30 mouse cellular contexts compared by ENCODE assay signal in the genomic region with DNA sequence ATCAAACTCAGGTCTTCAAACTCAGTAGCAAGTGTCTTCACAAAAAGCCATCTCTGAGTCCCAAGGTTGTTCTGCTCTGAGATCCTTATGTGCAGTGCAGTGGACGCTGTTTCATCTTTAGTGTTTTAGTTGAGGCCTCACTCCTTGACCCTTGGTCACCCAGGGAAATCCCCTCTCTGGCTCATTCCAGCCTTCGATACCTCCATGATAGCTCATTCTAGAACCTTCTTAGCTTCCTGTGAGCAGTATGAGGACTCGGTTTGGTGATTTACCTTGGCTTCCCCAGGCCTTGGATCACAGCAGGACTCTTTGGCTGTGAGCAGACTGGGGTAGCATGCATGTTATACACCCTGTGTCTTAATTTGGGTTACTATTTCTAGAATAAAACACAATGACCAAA. TPM values are rescaled to one million over a fixed set of nuclear protein-coding genes. Genes with fewer than 3 reads are reported as not detected.
"Had no signal": no experiment of that assay in that cellular context is flagged by ENCODE, and none has a peak within 500 bp of the region (broad histone marks: within the 10 kb centered on the region; RNA-seq: fewer than 3 reads in every experiment).

No protein-coding gene starts in this region.

- H3K27ac ChIP-seq: limb, embryonic 10.5 days; limb, embryonic 12.5 days; limb, embryonic 13.5 days; liver, embryonic 12.5 days; liver, embryonic 13.5 days; liver, embryonic 14.5 days; liver, embryonic 15.5 days; lung, embryonic 15.5 days; midbrain, embryonic 10.5 days; midbrain, embryonic 15.5 days had no signal

- H3K27me3 ChIP-seq: limb, embryonic 12.5 days; limb, embryonic 13.5 days; limb, embryonic 15.5 days; midbrain, embryonic 13.5 days; midbrain, embryonic 15.5 days had no signal

- DNase-seq: left cerebral cortex, postnatal 4 days; liver; liver, embryonic 13.5 days; liver, postnatal 0 days; lung, adult 18-20 months; lung, adult 2 months; lung, postnatal 10 days; lung, postnatal 14 days; lung, postnatal 36 days; lung, postnatal 4 days; midbrain, embryonic 14.5 days had no signal

- H3K4me2 ChIP-seq: limb, embryonic 12.5 days; limb, embryonic 13.5 days; limb, embryonic 15.5 days; liver, embryonic 11.5 days; liver, embryonic 12.5 days; liver, embryonic 13.5 days; liver, embryonic 15.5 days; lung, embryonic 14.5 days; lung, embryonic 15.5 days; midbrain, embryonic 11.5 days; midbrain, embryonic 12.5 days; midbrain, embryonic 13.5 days; midbrain, embryonic 15.5 days had no signal

- H3K9me3 ChIP-seq: limb, embryonic 10.5 days; limb, embryonic 12.5 days; limb, embryonic 13.5 days; limb, embryonic 15.5 days; liver, embryonic 12.5 days; liver, embryonic 13.5 days; liver, embryonic 15.5 days; lung, embryonic 15.5 days; megakaryocyte, embryonic 14.5 days; midbrain, embryonic 10.5 days; midbrain, embryonic 12.5 days; midbrain, embryonic 13.5 days; midbrain, embryonic 15.5 days had no signal

- H3K9ac ChIP-seq: limb, embryonic 12.5 days; limb, embryonic 13.5 days; limb, embryonic 15.5 days; liver, embryonic 12.5 days; liver, embryonic 13.5 days; liver, embryonic 14.5 days; liver, embryonic 15.5 days; liver, postnatal 0 days; lung, embryonic 14.5 days; lung, embryonic 15.5 days; midbrain, embryonic 12.5 days; midbrain, embryonic 13.5 days; midbrain, embryonic 15.5 days had no signal

- H3K4me3 ChIP-seq: limb, embryonic 10.5 days; limb, embryonic 12.5 days; limb, embryonic 13.5 days; limb, embryonic 15.5 days; liver, embryonic 12.5 days; liver, embryonic 13.5 days; liver, embryonic 15.5 days; lung, embryonic 15.5 days; midbrain, embryonic 12.5 days; midbrain, embryonic 13.5 days; midbrain, embryonic 15.5 days had no signal

- H3K36me3 ChIP-seq: limb, embryonic 10.5 days; limb, embryonic 12.5 days; limb, embryonic 13.5 days; limb, embryonic 15.5 days; liver, embryonic 12.5 days; liver, embryonic 13.5 days; liver, embryonic 15.5 days; lung, embryonic 15.5 days; midbrain, embryonic 10.5 days; midbrain, embryonic 12.5 days; midbrain, embryonic 13.5 days; midbrain, embryonic 15.5 days had no signal

RNA-seq across cellular contexts. Expression of a gene that starts 1.6 kb away (rescaled TPM):
- total RNA-seq: megakaryocyte, adult 5-6 weeks; monocyte, adult 5-6 weeks had no signal
- polyA plus RNA-seq: liver, embryonic 13.5 days; liver, embryonic 15.5 days; liver, embryonic 16.5 days; liver, postnatal 0 days had no signal
